Mouse (Mus musculus) CH12.LX (cell line): ENCODE results near the gene Gm906.
"Not testable (repeated sequence)": the region's sequence is repeated elsewhere in the genome, so short reads cannot be mapped to it uniquely, and the experiment has no call there.

Source experiments
- CHD2 ChIP-seq: IDR thresholded peaks from 2 replicates; pipeline ENCODE4 v1.6.1; 2011; ENCODE audit warnings: low read length, improper control_type of control experiment
- CTCF ChIP-seq, 2 experiments: IDR thresholded peaks in 1 of 2; conservative IDR thresholded peaks in 1 of 2; 2 replicates each; pipeline ENCODE4 v1.5.1; 2011 to 2012; ENCODE audit warnings: low read depth in 2 of 2, low read length in 2 of 2, improper control_type of control experiment in 1 of 2, inconsistent platforms in 1 of 2, mild to moderate bottlenecking in 1 of 2, moderate library complexity in 1 of 2
- ELF1 ChIP-seq: IDR thresholded peaks from 2 replicates; pipeline ENCODE4 v1.6.1; 2014; ENCODE audit warnings: low read depth, mild to moderate bottlenecking, inconsistent platforms, low read length, improper control_type of control experiment
- EP300 ChIP-seq: IDR thresholded peaks from 2 replicates; pipeline ENCODE4 v1.6.1; 2011; ENCODE audit warnings: low read length, improper control_type of control experiment
- MAFK ChIP-seq: IDR thresholded peaks from 2 replicates; pipeline ENCODE4 v1.6.1; 2011; ENCODE audit warnings: low read length, improper control_type of control experiment; ENCODE audit not compliant: insufficient replicate concordance
- MAX ChIP-seq: IDR thresholded peaks from 2 replicates; pipeline ENCODE4 v1.6.1; 2011; ENCODE audit warnings: low read length, improper control_type of control experiment
- POLR2A ChIP-seq: IDR thresholded peaks from 2 replicates; pipeline ENCODE4 v1.6.1; 2011; ENCODE audit warnings: low read depth, mild to moderate bottlenecking, improper control_type of control experiment, low read length
- RAD21 ChIP-seq: IDR thresholded peaks from 2 replicates; pipeline ENCODE4 v1.6.1; 2011; ENCODE audit warnings: low read depth, mild to moderate bottlenecking, low read length, improper control_type of control experiment, moderate library complexity
- TCF12 ChIP-seq: IDR thresholded peaks from 2 replicates; pipeline ENCODE4 v1.6.1; 2014; ENCODE audit warnings: low read depth, mild to moderate bottlenecking, inconsistent platforms, low read length, improper control_type of control experiment
- UBTF ChIP-seq: IDR thresholded peaks from 2 replicates; pipeline ENCODE4 v1.6.1; 2012; ENCODE audit warnings: low read depth, mild to moderate bottlenecking, inconsistent platforms, low read length, improper control_type of control experiment, moderate library complexity
- ZC3H11A ChIP-seq: IDR thresholded peaks from 2 replicates; pipeline ENCODE4 v1.6.1; 2012; ENCODE audit warnings: low read depth, mild to moderate bottlenecking, inconsistent platforms, low read length, improper control_type of control experiment
- ZMIZ1 ChIP-seq: IDR thresholded peaks from 2 replicates; pipeline ENCODE4 v1.6.1; 2012; ENCODE audit warnings: low read depth, mild to moderate bottlenecking, inconsistent platforms, low read length, improper control_type of control experiment

- not testable (repeated sequence) for TF ChIP-seq MAFK; CTCF (conservative IDR thresholded peaks at IDR 0.05 in 1 of 2, IDR thresholded peaks at IDR 0.05 in 1 of 2; ENCODE audit: low read depth in 2 of 2, low read length in 2 of 2); POLR2A; RAD21; ELF1; ZMIZ1; MAX; ZC3H11A; UBTF; TCF12; EP300; CHD2
Observed at GRCm38 (mm10) chr13:50250208-50250607, at the start of gene Gm906.
